Mouse (Mus musculus) liver, embryonic 14.5 days (tissue): Measurements from ENCODE around the gene Mblac1. TPM values are rescaled to one million over a fixed set of nuclear protein-coding genes. Genes with fewer than 3 reads are reported as not detected.

Source experiments
- ATAC-seq: fragments of 200-750 bp; cut with Nextera tagmentation; 2 replicates; pipeline ENCODE4 v1.8.0; 2017; ENCODE audit warnings: moderate number of reproducible peaks, mild to moderate bottlenecking, moderate library complexity; ENCODE audit not compliant: insufficient read depth
- DNase-seq, 3 experiments: peaks; one replicate each; pipeline ENCODE4 v3.0.0-alpha.2; 2012 to 2013; ENCODE audit warnings: low read depth in 3 of 3, low spot score in 3 of 3
- H3K27ac ChIP-seq: fragments of 300-500 bp; sonication (generic); 2 replicates; pipeline ENCODE4 v1.5.1; 2014; ENCODE audit warnings: moderate library complexity, mild to moderate bottlenecking, control low read depth, inconsistent platforms
- H3K27me3 ChIP-seq: fragments of 300-500 bp; sonication (generic); 2 replicates; pipeline ENCODE4 v1.6.1; 2014; ENCODE audit warnings: mild to moderate bottlenecking, low read length, moderate library complexity; ENCODE audit not compliant: control insufficient read depth, insufficient read depth
- H3K36me3 ChIP-seq: fragments of 300-500 bp; sonication (generic); replicated peaks from 2 replicates; pipeline ENCODE4 v1.6.1; 2014; ENCODE audit warnings: low read depth; ENCODE audit not compliant: control insufficient read depth, insufficient read depth
- H3K4me1 ChIP-seq, 2 experiments: fragments of 200-500 bp in 1 of 2; fragments of 300-500 bp in 1 of 2; sonication (generic) in 1 of 2; replicated peaks; 2 replicates each; pipeline ENCODE4 v1.6.1; 2012 to 2014; ENCODE audit warnings: antibody characterized with exemption in 1 of 2, inconsistent platforms in 1 of 2, low read length in 1 of 2; ENCODE audit not compliant: control insufficient read depth in 2 of 2, insufficient read depth in 2 of 2
- H3K4me2 ChIP-seq: fragments of 300-500 bp; sonication (generic); 2 replicates; pipeline ENCODE4 v1.6.1; 2014; ENCODE audit warnings: low read depth, mild to moderate bottlenecking, control low read depth, moderate library complexity
- H3K4me3 ChIP-seq, 2 experiments: fragments of 200-500 bp in 1 of 2; fragments of 300-500 bp in 1 of 2; sonication (generic) in 1 of 2; 2 replicates each; pipeline ENCODE4 v1.5.1; 2012 to 2014; ENCODE audit warnings: low read depth in 2 of 2, low read length in 2 of 2, mild to moderate bottlenecking in 2 of 2, control low read depth in 1 of 2, inconsistent platforms in 1 of 2, moderate library complexity in 1 of 2; ENCODE audit not compliant: insufficient read depth in 1 of 2
- H3K9ac ChIP-seq: fragments of 300-500 bp; sonication (generic); replicated peaks from 2 replicates; pipeline ENCODE4 v1.6.1; 2014; ENCODE audit warnings: mild to moderate bottlenecking, control low read depth, moderate library complexity
- H3K9me3 ChIP-seq: fragments of 300-500 bp; sonication (generic); 2 replicates; pipeline ENCODE4 v1.6.1; 2016; ENCODE audit warnings: low read length, mixed read lengths; ENCODE audit not compliant: control insufficient read depth
- CTCF ChIP-seq: IDR thresholded peaks from 2 replicates; pipeline ENCODE4 v1.5.1; 2016; ENCODE audit warnings: antibody characterized with exemption, low read depth, control low read depth
- EP300 ChIP-seq: IDR thresholded peaks from 2 replicates; pipeline ENCODE4 v1.6.1; 2016; ENCODE audit warnings: antibody characterized with exemption, low read depth
- WGBS: fragments of 180-500 bp; shearing (Covaris S2); extraction: QIAGEN DNeasy Blood & Tissue Kit; methylation state at CpG from one replicate; pipeline ENCODE4 v1.1.7; 2014; ENCODE audit not compliant: insufficient replicate concordance; 5-methylcytosine and 5-hydroxymethylcytosine counted together
- polyA plus RNA-seq, 2 experiments: library from polyadenylated mRNA; depleted of rRNA in 1 of 2; stranded (reverse) in 1 of 2; unstranded in 1 of 2; fragments of >200 nt; fragmentation: Nextera tagmentation in 1 of 2; extraction: Ambion mirVana in 1 of 2; gene quantifications; 2 replicates each; pipeline versions ENCODE4 v1.2.1 to v1.2.3; 2012 to 2014

Gene Mblac1
- polyA plus RNA-seq, 2 experiments, result 2.2 TPM

- DNase-seq, result no peak
- Histone ChIP-seq H3K36me3 (no peaks in the 10 kb centered on the region), H3K9ac (no peak within 1 kb of the TSS), H3K9me3 (no peaks in the 10 kb centered on the region), H3K27ac (no peak within 1 kb of the TSS), H3K4me3 (no peak within 1 kb of the TSS), H3K4me2 (no peak within 1 kb of the TSS), H3K27me3 (no peaks in the 10 kb centered on the region), H3K4me1 (peaks cover 0 to 3% of the 10 kb centered on the region in 2 experiments; a peak in 1 of 4 replicates)
- 47% methylated on average over 2 of the region's 2 CpGs for WGBS
- no peak for TF ChIP-seq CTCF
- TF ChIP-seq EP300, result no peak
- ATAC-seq, result no peak
Observed at GRCm38 (mm10) chr5:138225700-138226099, 31.6 kb downstream of the Mblac1 start, which contains the start of gene Nxpe5. Gene Nxpe5 (plus strand): TSS chr5:138225898.

GRCm38 (mm10) chr5:138226491-138226890, 32.4 kb downstream of the Mblac1 start:
- Histone ChIP-seq H3K4me1 (peaks cover 0 to 3% of the 10 kb centered on the region in 2 experiments; a peak in 1 of 4 replicates), H3K36me3 (no peaks in the 10 kb centered on the region), H3K4me3 (no peak overlapping the region), H3K27me3 (no peaks in the 10 kb centered on the region), H3K9ac (no peak overlapping the region), H3K27ac (no peak overlapping the region), H3K4me2 (no peak overlapping the region), H3K9me3 (no peaks in the 10 kb centered on the region)
- DNase-seq (no peak), ATAC-seq (no peak)
- TF ChIP-seq CTCF, result no peak
- no peak for TF ChIP-seq EP300
- 35% methylated on average over 4 of the region's 4 CpGs for WGBS

GRCm38 (mm10) chr5:138227367-138227766, 33.3 kb downstream of the Mblac1 start:
- DNase-seq, result peak in 1 of 3 experiments; percentile 16
- 8% methylated on average over 2 of the region's 2 CpGs for WGBS
- Histone ChIP-seq H3K4me3 (no peak overlapping the region), H3K9me3 (no peaks in the 10 kb centered on the region), H3K4me1 (peaks cover 0 to 3% of the 10 kb centered on the region in 2 experiments; a peak in 1 of 4 replicates), H3K4me2 (no peak overlapping the region), H3K36me3 (no peaks in the 10 kb centered on the region), H3K9ac (no peak overlapping the region), H3K27me3 (no peaks in the 10 kb centered on the region), H3K27ac (no peak overlapping the region)
- ATAC-seq, result no peak
- TF ChIP-seq CTCF, result no peak
- 0 out of 2 replicates have a peak, but pooled peaks have one; percentile 10 for TF ChIP-seq EP300

GRCm38 (mm10) chr5:138228026-138228425, 33.9 kb downstream of the Mblac1 start:
- Histone ChIP-seq H3K27ac (no peak overlapping the region), H3K36me3 (no peaks in the 10 kb centered on the region), H3K4me1 (peaks cover 0 to 3% of the 10 kb centered on the region in 2 experiments; a peak in 1 of 4 replicates), H3K9me3 (no peaks in the 10 kb centered on the region), H3K4me3 (no peak overlapping the region), H3K4me2 (no peak overlapping the region), H3K9ac (no peak overlapping the region), H3K27me3 (no peaks in the 10 kb centered on the region)
- no peak for ATAC-seq
- 17% methylated on average over 3 of the region's 3 CpGs for WGBS
- DNase-seq, result no peak
- peak; percentile 66 for TF ChIP-seq CTCF
- TF ChIP-seq EP300, result no peak

GRCm38 (mm10) chr5:138229511-138229910, 35.4 kb downstream of the Mblac1 start:
- Histone ChIP-seq H3K9me3 (no peaks in the 10 kb centered on the region), H3K27me3 (no peaks in the 10 kb centered on the region), H3K4me2 (no peak overlapping the region), H3K9ac (no peak overlapping the region), H3K4me1 (peaks cover 0 to 3% of the 10 kb centered on the region in 2 experiments; a peak in 1 of 4 replicates), H3K4me3 (no peak overlapping the region), H3K36me3 (no peaks in the 10 kb centered on the region), H3K27ac (no peak overlapping the region)
- ATAC-seq, result no peak
- no peak for TF ChIP-seq EP300
- TF ChIP-seq CTCF, result no peak
- 73% methylated on average over 3 of the region's 3 CpGs for WGBS
- no peak for DNase-seq
